Mouse (Mus musculus) heart, embryonic 10.5 days (tissue): Measurements from ENCODE around the gene Sult2b1. TPM values are rescaled to one million over a fixed set of nuclear protein-coding genes. Genes with fewer than 3 reads are reported as not detected.

Experiments used
- DNase-seq: peaks from one replicate; pipeline ENCODE4 v3.0.0-alpha.2; 2017; ENCODE audit warnings: low spot score
- H3K27ac ChIP-seq: fragments of 300-500 bp; sonication (generic); 2 replicates; pipeline ENCODE4 v1.5.1; 2016; ENCODE audit warnings: mild to moderate bottlenecking
- H3K27me3 ChIP-seq: fragments of 300-500 bp; sonication (generic); 2 replicates; pipeline ENCODE4 v1.6.1; 2016; ENCODE audit warnings: mild to moderate bottlenecking; ENCODE audit not compliant: poor library complexity, insufficient read depth, severe bottlenecking
- H3K36me3 ChIP-seq: fragments of 300-500 bp; sonication (generic); 2 replicates; pipeline ENCODE4 v1.6.1; 2016; ENCODE audit warnings: mild to moderate bottlenecking, moderate library complexity
- H3K4me1 ChIP-seq: fragments of 300-500 bp; sonication (generic); 2 replicates; pipeline ENCODE4 v1.6.1; 2016; ENCODE audit warnings: mild to moderate bottlenecking
- H3K4me3 ChIP-seq: fragments of 300-500 bp; sonication (generic); 2 replicates; pipeline ENCODE4 v1.5.1; 2016; ENCODE audit warnings: mild to moderate bottlenecking, moderate library complexity
- H3K9me3 ChIP-seq: fragments of 300-500 bp; sonication (generic); 2 replicates; pipeline ENCODE4 v1.6.1; 2016; ENCODE audit warnings: mild to moderate bottlenecking, moderate library complexity
- WGBS: fragments of 180-500 bp; shearing (Covaris S2); methylation state at CpG from one replicate; pipeline ENCODE4 v1.1.7; 2016; 5-methylcytosine and 5-hydroxymethylcytosine counted together
- polyA plus RNA-seq: library from polyadenylated mRNA; unstranded; fragments of >200 nt; fragmentation: Nextera tagmentation; extraction: Ambion mirVana; gene quantifications from 2 replicates; pipeline ENCODE4 v1.2.1, GENCODE M21; 2016

Gene Sult2b1
- polyA plus RNA-seq, 1 experiment from 2014 or later: 0.79 TPM

DNA sequence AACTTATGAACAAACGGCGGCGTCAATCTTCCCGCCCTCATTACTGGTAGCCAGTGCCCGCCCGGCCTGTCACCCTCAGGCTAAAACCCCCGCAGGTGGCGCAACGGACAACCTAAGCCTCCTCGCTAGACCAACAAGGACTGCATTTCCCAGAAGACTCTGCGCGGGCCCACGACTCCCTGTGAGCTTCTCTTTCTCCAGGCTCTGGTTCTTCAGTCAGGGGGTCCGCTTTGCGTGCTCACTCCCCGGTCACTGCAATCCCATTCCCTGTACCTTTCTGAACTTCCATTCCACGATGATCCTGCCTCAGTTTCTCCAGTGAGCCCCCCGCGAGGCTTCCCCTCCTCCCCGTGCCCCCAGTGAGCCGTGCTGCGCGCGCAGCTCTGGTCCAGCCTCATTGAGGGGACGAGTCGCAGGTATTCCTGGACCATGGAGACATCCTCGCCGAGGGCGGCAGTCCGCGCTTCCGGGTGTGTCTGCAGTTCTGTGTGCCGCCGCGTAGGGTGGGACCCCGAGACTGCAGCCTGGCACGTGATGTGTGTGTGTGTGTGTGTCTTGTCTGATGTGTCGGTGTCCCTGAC lies 868 bp downstream of the Sult2b1 start, which contains the start of gene Lmtk3:
TSS of gene Lmtk3 (plus strand) at position 228 of the 581 bp plus-strand sequence.
- Histone ChIP-seq H3K4me1 (peaks cover 45% of the 10 kb centered on the region), H3K27me3 (peaks cover 74% of the 10 kb centered on the region), H3K27ac (peak within 1 kb of the TSS; percentile 88), H3K4me3 (peak within 1 kb of the TSS; percentile 75), H3K9me3 (no peaks in the 10 kb centered on the region), H3K36me3 (peaks cover 8% of the 10 kb centered on the region; the same call in 1 of the 2 replicates)
- peak; percentile 90 for DNase-seq
- WGBS: under 1% methylated on average over 38 of the region's 38 CpGs

DNA sequence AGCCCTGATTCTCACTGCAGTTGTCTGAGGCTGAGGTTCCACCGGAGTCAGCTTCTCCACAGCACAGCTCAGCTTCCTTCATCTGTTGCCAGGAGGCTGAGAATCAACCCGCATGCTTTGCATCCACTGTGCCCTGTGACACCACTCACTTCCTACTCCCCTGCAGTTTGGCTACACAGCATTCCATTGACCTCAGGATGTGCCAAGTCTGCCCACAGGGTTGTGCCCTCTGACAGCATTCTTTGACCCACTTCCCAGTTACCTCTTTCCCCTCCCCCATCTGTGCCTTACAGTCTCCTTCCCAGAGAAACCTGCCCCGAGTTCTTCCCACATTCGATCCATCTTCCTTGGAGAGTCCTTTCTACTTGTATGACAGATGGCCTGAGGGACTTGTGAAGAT lies 2.2 kb downstream of the Sult2b1 start:
- 64% methylated on average over 4 of the region's 4 CpGs for WGBS
- H3K36me3 ChIP-seq: no peaks in the 10 kb centered on the region
- H3K9me3 ChIP-seq: no peaks in the 10 kb centered on the region
- no peak overlapping the region for H3K27ac ChIP-seq
- peaks cover 42% of the 10 kb centered on the region for H3K4me1 ChIP-seq
- peaks cover 62% of the 10 kb centered on the region for H3K27me3 ChIP-seq
- no peak for DNase-seq
- H3K4me3 ChIP-seq: no peak overlapping the region

- H3K27me3 ChIP-seq: peaks cover 41% of the 10 kb centered on the region
- H3K4me1 ChIP-seq: peaks cover 13% of the 10 kb centered on the region
- H3K27ac ChIP-seq: no peak overlapping the region
- WGBS: 27% methylated on average over 22 of the region's 22 CpGs
- DNase-seq: no peak
- H3K9me3 ChIP-seq: no peaks in the 10 kb centered on the region; the same call in 1 of the 2 replicates
- H3K36me3 ChIP-seq: no peaks in the 10 kb centered on the region
- H3K4me3 ChIP-seq: peak overlapping the region; percentile 41
Observed at GRCm38 (mm10) chr7:45779081-45779641, 5.3 kb downstream of the Sult2b1 start.

- Histone ChIP-seq H3K4me1 (peaks cover 8% of the 10 kb centered on the region; the same call in 1 of the 2 replicates), H3K9me3 (no peaks in the 10 kb centered on the region; the same call in 1 of the 2 replicates), H3K4me3 (no peak overlapping the region), H3K27ac (no peak overlapping the region), H3K27me3 (peaks cover 39% of the 10 kb centered on the region), H3K36me3 (no peaks in the 10 kb centered on the region)
- no peak for DNase-seq
- 64% methylated on average over 7 of the region's 7 CpGs for WGBS
Observed at GRCm38 (mm10) chr7:45775237-45775636, 9.2 kb downstream of the Sult2b1 start.

- H3K9me3 ChIP-seq: no peaks in the 10 kb centered on the region; the same call in 1 of the 2 replicates
- peaks cover 29% of the 10 kb centered on the region for H3K27me3 ChIP-seq
- H3K4me1 ChIP-seq: peaks cover 3% of the 10 kb centered on the region; the same call in 1 of the 2 replicates
- no peak for DNase-seq
- H3K27ac ChIP-seq: no peak overlapping the region
- no peaks in the 10 kb centered on the region for H3K36me3 ChIP-seq
- 58% methylated on average over 4 of the region's 4 CpGs for WGBS
- no peak overlapping the region for H3K4me3 ChIP-seq
Observed at GRCm38 (mm10) chr7:45771101-45771500, 13.4 kb downstream of the Sult2b1 start.

DNA sequence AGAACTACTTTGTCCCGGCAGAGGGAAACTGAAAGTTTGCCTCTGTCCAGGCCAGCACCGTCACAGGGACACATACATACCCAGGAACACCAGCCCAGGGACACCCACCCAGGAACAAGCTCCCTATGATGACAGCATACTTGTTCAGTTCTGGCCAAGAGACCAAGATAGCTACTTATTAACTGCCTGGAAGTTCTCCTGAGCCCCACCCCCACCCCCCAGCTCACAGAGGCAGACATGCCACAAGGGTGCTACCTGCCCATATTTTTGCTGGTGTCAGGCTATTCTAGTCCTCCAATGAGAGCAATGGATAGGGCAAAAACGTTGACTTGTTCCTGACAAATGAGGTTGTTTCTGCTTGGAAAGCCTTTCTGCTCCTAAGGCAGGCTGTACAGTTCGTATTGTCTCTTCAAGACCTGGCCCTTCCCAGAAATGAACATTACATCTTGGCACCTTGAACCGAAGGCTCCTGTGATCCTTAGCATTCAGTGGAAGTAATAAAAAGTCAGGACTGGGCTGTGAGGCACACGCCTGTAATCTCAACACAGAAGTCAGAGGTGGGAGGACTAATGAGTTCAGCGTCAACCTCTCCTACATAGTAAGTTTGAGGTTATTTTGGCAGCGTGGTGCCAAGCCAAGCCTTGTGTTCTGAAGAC lies 13.9 kb downstream of the Sult2b1 start:
- no peaks in the 10 kb centered on the region for H3K9me3 ChIP-seq
- H3K4me1 ChIP-seq: peaks cover 5% of the 10 kb centered on the region; the same call in 1 of the 2 replicates

GRCm38 (mm10) chr7:45767500-45767899 lies 17.0 kb downstream of the Sult2b1 start:
- Histone ChIP-seq H3K4me3 (no peak overlapping the region), H3K4me1 (peaks cover 5% of the 10 kb centered on the region; the same call in 1 of the 2 replicates), H3K9me3 (no peaks in the 10 kb centered on the region), H3K36me3 (no peaks in the 10 kb centered on the region), H3K27ac (no peak overlapping the region), H3K27me3 (peaks cover 18% of the 10 kb centered on the region)
- WGBS: 84% methylated on average over 6 of the region's 6 CpGs
- no peak for DNase-seq

More for the DNA sequence above, 13.9 kb downstream of the Sult2b1 start:
- H3K4me3 ChIP-seq: no peak overlapping the region
- no peak overlapping the region for H3K27ac ChIP-seq
- no peak for DNase-seq
- 60% methylated on average over 8 of the region's 8 CpGs for WGBS
- no peaks in the 10 kb centered on the region for H3K36me3 ChIP-seq
- peaks cover 35% of the 10 kb centered on the region for H3K27me3 ChIP-seq

- 40% methylated on average over 8 of the region's 8 CpGs for WGBS
- no peak for DNase-seq
- Histone ChIP-seq H3K9me3 (no peaks in the 10 kb centered on the region), H3K36me3 (no peaks in the 10 kb centered on the region), H3K4me3 (no peak overlapping the region), H3K27ac (no peak overlapping the region), H3K4me1 (peaks cover 5% of the 10 kb centered on the region; the same call in 1 of the 2 replicates), H3K27me3 (peaks cover 17% of the 10 kb centered on the region)
Observed at GRCm38 (mm10) chr7:45766764-45767163, 17.7 kb downstream of the Sult2b1 start.

GRCm38 (mm10) chr7:45765995-45766394 lies 18.5 kb downstream of the Sult2b1 start:
- H3K4me1 ChIP-seq: peaks cover 5% of the 10 kb centered on the region; the same call in 1 of the 2 replicates
- no peaks in the 10 kb centered on the region for H3K9me3 ChIP-seq
- no peaks in the 10 kb centered on the region for H3K36me3 ChIP-seq
- H3K27ac ChIP-seq: 0 out of 2 replicates have a peak overlapping the region, but pooled peaks have one; percentile 47
- H3K4me3 ChIP-seq: no peak overlapping the region
- WGBS: 56% methylated on average over 8 of the region's 8 CpGs
- peaks cover 19% of the 10 kb centered on the region for H3K27me3 ChIP-seq
- no peak for DNase-seq

DNA sequence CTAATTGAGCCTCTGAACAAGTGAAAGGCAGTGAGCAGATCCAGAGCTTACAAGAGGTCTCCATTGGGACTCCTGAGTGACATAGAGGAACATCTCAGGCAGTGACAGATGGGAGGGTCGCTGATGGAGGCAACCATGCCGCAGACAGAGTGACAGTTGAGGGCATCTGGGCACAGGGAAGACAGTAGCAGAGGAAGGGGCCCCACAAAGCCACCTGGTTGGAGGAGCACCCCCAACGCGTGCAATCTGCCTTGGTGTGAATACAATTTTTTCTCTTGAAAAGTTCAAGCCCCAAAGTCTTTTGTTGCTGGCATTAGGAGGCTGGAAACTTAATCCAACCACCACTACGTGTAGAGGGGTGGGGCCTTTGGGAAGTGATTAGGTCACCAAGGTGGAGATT lies 24.3 kb downstream of the Sult2b1 start:
- H3K27ac ChIP-seq: no peak overlapping the region
- WGBS: 55% methylated on average over 5 of the region's 5 CpGs
- H3K4me1 ChIP-seq: peaks cover 7% of the 10 kb centered on the region
- H3K4me3 ChIP-seq: no peak overlapping the region
- DNase-seq: no peak
- no peaks in the 10 kb centered on the region for H3K9me3 ChIP-seq
- peaks cover 45% of the 10 kb centered on the region for H3K27me3 ChIP-seq
- H3K36me3 ChIP-seq: 0 out of 2 replicates have a peak, but pooled peaks cover 2% of the 10 kb centered on the region

GRCm38 (mm10) chr7:45759400-45759799 lies 25.1 kb downstream of the Sult2b1 start:
- Histone ChIP-seq H3K36me3 (0 out of 2 replicates have a peak, but pooled peaks cover 2% of the 10 kb centered on the region), H3K4me1 (peaks cover 7% of the 10 kb centered on the region), H3K4me3 (peak overlapping the region; percentile 52), H3K27me3 (peaks cover 45% of the 10 kb centered on the region), H3K27ac (peak overlapping the region; percentile 74; the same call in 1 of the 2 replicates), H3K9me3 (no peaks in the 10 kb centered on the region)
- DNase-seq: no peak
- 8% methylated on average over 27 of the region's 27 CpGs for WGBS

DNA sequence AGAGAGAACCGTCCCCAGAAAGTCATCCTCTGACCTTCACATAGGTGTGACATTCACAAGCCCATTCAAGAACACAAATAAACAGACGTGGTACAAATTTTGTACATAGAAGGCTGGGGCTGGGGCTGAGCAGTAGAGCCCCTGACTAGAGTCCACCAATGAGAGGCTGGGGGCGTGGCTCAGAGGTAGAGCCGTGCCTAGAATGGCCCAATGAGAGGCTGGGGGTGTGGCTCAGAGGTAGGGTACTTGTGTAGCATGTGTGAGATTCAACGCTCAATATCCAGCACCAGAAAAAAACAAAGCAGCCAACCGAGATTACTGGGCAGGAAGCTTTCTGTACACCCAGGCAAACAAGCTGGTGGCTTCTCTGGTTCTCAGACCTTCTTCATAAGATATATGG lies 28.8 kb downstream of the Sult2b1 start:
- Histone ChIP-seq H3K36me3 (0 out of 2 replicates have a peak, but pooled peaks cover 2% of the 10 kb centered on the region), H3K4me3 (no peak overlapping the region), H3K9me3 (no peaks in the 10 kb centered on the region), H3K27me3 (peaks cover 48% of the 10 kb centered on the region), H3K27ac (no peak overlapping the region), H3K4me1 (peaks cover 7% of the 10 kb centered on the region)
- DNase-seq: no peak
- 47% methylated on average over 6 of the region's 6 CpGs for WGBS

- H3K27me3 ChIP-seq: peaks cover 13% of the 10 kb centered on the region
- H3K4me3 ChIP-seq: no peak overlapping the region
- H3K9me3 ChIP-seq: 0 out of 2 replicates have a peak, but pooled peaks cover 2% of the 10 kb centered on the region
- H3K36me3 ChIP-seq: no peaks in the 10 kb centered on the region
- H3K4me1 ChIP-seq: peaks cover 19% of the 10 kb centered on the region
- no peak for DNase-seq
- H3K27ac ChIP-seq: no peak overlapping the region
- 76% methylated on average over 9 of the region's 9 CpGs for WGBS
Observed at GRCm38 (mm10) chr7:45750162-45750561, 34.3 kb downstream of the Sult2b1 start.
